Mouse (Mus musculus) liver, embryonic 12.5 days (tissue): ENCODE measurements at regions not wholly inside any gene's neighbourhood (a gene's known extent, or its start where the extent isn't known, plus 50 kb on each side); places are given as distances from the start of the nearest gene placed in this dataset.

Source experiments
- ATAC-seq: fragments of 200-750 bp; cut with Nextera tagmentation; 2 replicates; pipeline ENCODE4 v1.8.0; 2017; ENCODE audit warnings: moderate number of reproducible peaks, mild to moderate bottlenecking, moderate library complexity
- H3K27ac ChIP-seq: fragments of 300-500 bp; sonication (generic); 2 replicates; pipeline ENCODE4 v1.5.1; 2016; ENCODE audit warnings: mild to moderate bottlenecking
- H3K27me3 ChIP-seq: fragments of 300-500 bp; sonication (generic); replicated peaks from 2 replicates; pipeline ENCODE4 v1.6.1; 2016; ENCODE audit warnings: mild to moderate bottlenecking, moderate library complexity
- H3K36me3 ChIP-seq: fragments of 300-500 bp; sonication (generic); 2 replicates; pipeline ENCODE4 v1.6.1; 2016; ENCODE audit warnings: mild to moderate bottlenecking, moderate library complexity
- H3K4me1 ChIP-seq: fragments of 300-500 bp; sonication (generic); 2 replicates; pipeline ENCODE4 v1.6.1; 2016
- H3K4me2 ChIP-seq: fragments of 300-500 bp; sonication (generic); 2 replicates; pipeline ENCODE4 v1.6.1; 2016; ENCODE audit warnings: mild to moderate bottlenecking, moderate library complexity
- H3K4me3 ChIP-seq: fragments of 300-500 bp; sonication (generic); 2 replicates; pipeline ENCODE4 v1.5.1; 2016; ENCODE audit warnings: mild to moderate bottlenecking, moderate library complexity
- H3K9ac ChIP-seq: fragments of 300-500 bp; sonication (generic); 2 replicates; pipeline ENCODE4 v1.6.1; 2016; ENCODE audit warnings: mild to moderate bottlenecking, moderate library complexity
- H3K9me3 ChIP-seq: fragments of 300-500 bp; sonication (generic); replicated peaks from 2 replicates; pipeline ENCODE4 v1.6.1; 2016; ENCODE audit warnings: mild to moderate bottlenecking, moderate library complexity
- WGBS: fragments of 180-500 bp; shearing (Covaris S2); methylation state at CpG from one replicate; pipeline ENCODE4 v1.1.7; 2016; ENCODE audit not compliant: insufficient replicate concordance; 5-methylcytosine and 5-hydroxymethylcytosine counted together

GRCm38 (mm10) chr10:122615658-122616057 lies 62.9 kb upstream of the Ppm1h start:
- no peaks in the 10 kb centered on the region for H3K4me1 ChIP-seq
- H3K27ac ChIP-seq, result no peak overlapping the region
- no peaks in the 10 kb centered on the region for H3K27me3 ChIP-seq
- H3K9me3 ChIP-seq, result no peaks in the 10 kb centered on the region
- H3K36me3 ChIP-seq, result no peaks in the 10 kb centered on the region
- H3K9ac ChIP-seq, result no peak overlapping the region
- H3K4me3 ChIP-seq, result no peak overlapping the region
- no peak for ATAC-seq
- no peak overlapping the region for H3K4me2 ChIP-seq
- WGBS, result 76% methylated on average over 12 of the region's 12 CpGs

- WGBS, result 66% methylated on average over 6 of the region's 6 CpGs
- H3K4me1 ChIP-seq, result no peaks in the 10 kb centered on the region
- no peaks in the 10 kb centered on the region for H3K36me3 ChIP-seq
- no peak overlapping the region for H3K27ac ChIP-seq
- H3K4me3 ChIP-seq, result no peak overlapping the region
- no peak for ATAC-seq
- no peaks in the 10 kb centered on the region for H3K9me3 ChIP-seq
- no peak overlapping the region for H3K4me2 ChIP-seq
- H3K9ac ChIP-seq, result no peak overlapping the region
- H3K27me3 ChIP-seq, result no peaks in the 10 kb centered on the region
These were observed 62.2 kb upstream of the Ppm1h start for GRCm38 (mm10) chr10:122616385-122616784.

- no peaks in the 10 kb centered on the region for H3K36me3 ChIP-seq
- no peak overlapping the region for H3K4me2 ChIP-seq
- no peak overlapping the region for H3K27ac ChIP-seq
- no peaks in the 10 kb centered on the region for H3K4me1 ChIP-seq
- no peak for ATAC-seq
- no peaks in the 10 kb centered on the region for H3K27me3 ChIP-seq
- no peak overlapping the region for H3K4me3 ChIP-seq
- 0 out of 2 replicates have a peak, but pooled peaks cover 7% of the 10 kb centered on the region for H3K9me3 ChIP-seq
- WGBS, result 61% methylated on average over 3 of the region's 3 CpGs
- no peak overlapping the region for H3K9ac ChIP-seq
These were observed 59.7 kb upstream of the Ppm1h start for GRCm38 (mm10) chr10:122618854-122619253.

- 0 out of 2 replicates have a peak, but pooled peaks have one; percentile 35 for ATAC-seq
- 69% methylated on average over 16 of the region's 16 CpGs for WGBS
- Histone ChIP-seq H3K4me2 (no peak overlapping the region), H3K9ac (no peak overlapping the region), H3K36me3 (no peaks in the 10 kb centered on the region), H3K4me3 (no peak overlapping the region), H3K27ac (no peak overlapping the region), H3K9me3 (0 out of 2 replicates have a peak, but pooled peaks cover 7% of the 10 kb centered on the region), H3K27me3 (no peaks in the 10 kb centered on the region), H3K4me1 (no peaks in the 10 kb centered on the region)
These were observed 59.0 kb upstream of the Ppm1h start for GRCm38 (mm10) chr10:122619406-122620116.
